Mouse (Mus musculus): Measurements from ENCODE around the gene 1190005I06Rik. TPM values are rescaled to one million over a fixed set of nuclear protein-coding genes. Genes with fewer than 3 reads are reported as not detected.

Gene 1190005I06Rik
- polyA plus RNA-seq, 1 experiment: 2.6 TPM

GRCm38 (mm10) chr8:120572534-120572933 lies 74.9 kb downstream of the 1190005I06Rik start:
- H3K36me3 ChIP-seq (ENCODE audit: control insufficient read depth, insufficient read depth): peaks cover 75% of the 10 kb centered on the region
- H3K79me2 ChIP-seq (ENCODE audit: control insufficient read depth, insufficient read depth): no peaks in the 10 kb centered on the region
- no peaks in the 10 kb centered on the region for H3K27me3 ChIP-seq (ENCODE audit: control insufficient read depth, insufficient read depth, insufficient read length)
- no peaks in the 10 kb centered on the region for H3K79me3 ChIP-seq (ENCODE audit: low read depth)
- H3ac ChIP-seq (ENCODE audit: control insufficient read depth, insufficient read length, low read depth): no peak overlapping the region
- no peak for TF ChIP-seq USF1 (IDR thresholded peaks at IDR 0.05; ENCODE audit: low read depth)
- H3K4me3 ChIP-seq (ENCODE audit: insufficient read depth, poor library complexity, severe bottlenecking): no peak overlapping the region

GRCm38 (mm10) chr8:120571561-120571960 lies 75.9 kb downstream of the 1190005I06Rik start:
- Histone ChIP-seq H3K27me3 (ENCODE audit: control insufficient read depth, insufficient read depth, insufficient read length) (no peaks in the 10 kb centered on the region), H3K79me2 (ENCODE audit: control insufficient read depth, insufficient read depth) (no peaks in the 10 kb centered on the region), H3K36me3 (ENCODE audit: control insufficient read depth, insufficient read depth) (peaks cover 74% of the 10 kb centered on the region), H3K4me3 (ENCODE audit: insufficient read depth, poor library complexity, severe bottlenecking) (no peak overlapping the region), H3ac (ENCODE audit: control insufficient read depth, insufficient read length, low read depth) (no peak overlapping the region), H3K79me3 (ENCODE audit: low read depth) (no peaks in the 10 kb centered on the region)
- TF ChIP-seq FOSL1 (IDR thresholded peaks at IDR 0.05; ENCODE audit: insufficient read depth, low read length, poor library complexity, severe bottlenecking) (no peak), MAX (IDR thresholded peaks at IDR 0.05) (no peak), CTCF (IDR thresholded peaks at IDR 0.05; ENCODE audit: control insufficient read depth, insufficient read depth, insufficient read length) (no peak), CEBPB (IDR thresholded peaks at IDR 0.05; ENCODE audit: low read depth) (no peak), MYOG (IDR thresholded peaks at IDR 0.05; ENCODE audit: control insufficient read depth, extremely low read depth, insufficient read length) (no peak), USF1 (IDR thresholded peaks at IDR 0.05; ENCODE audit: low read depth) (no peak), MYOD1 (IDR thresholded peaks at IDR 0.05; ENCODE audit: control insufficient read depth, insufficient read length, low read depth) (no peak)

GRCm38 (mm10) chr8:120569939-120570715 lies 77.3 kb downstream of the 1190005I06Rik start:
- Histone ChIP-seq H3K79me3 (ENCODE audit: low read depth) (no peaks in the 10 kb centered on the region), H3K4me3 (ENCODE audit: insufficient read depth, poor library complexity, severe bottlenecking) (no peak overlapping the region), H3K79me2 (ENCODE audit: control insufficient read depth, insufficient read depth) (no peaks in the 10 kb centered on the region), H3ac (ENCODE audit: control insufficient read depth, insufficient read length, low read depth) (no peak overlapping the region), H3K36me3 (ENCODE audit: control insufficient read depth, insufficient read depth) (peaks cover 71% of the 10 kb centered on the region), H3K27me3 (ENCODE audit: control insufficient read depth, insufficient read depth, insufficient read length) (no peaks in the 10 kb centered on the region)
- TF ChIP-seq USF1 (IDR thresholded peaks at IDR 0.05; ENCODE audit: low read depth) (no peak), MYOD1 (IDR thresholded peaks at IDR 0.05; ENCODE audit: control insufficient read depth, insufficient read length, low read depth) (no peak), CTCF (IDR thresholded peaks at IDR 0.05; ENCODE audit: control insufficient read depth, insufficient read depth, insufficient read length) (peak; percentile 73), MYOG (IDR thresholded peaks at IDR 0.05; ENCODE audit: control insufficient read depth, extremely low read depth, insufficient read length) (no peak), CEBPB (IDR thresholded peaks at IDR 0.05; ENCODE audit: low read depth) (no peak)

DNA sequence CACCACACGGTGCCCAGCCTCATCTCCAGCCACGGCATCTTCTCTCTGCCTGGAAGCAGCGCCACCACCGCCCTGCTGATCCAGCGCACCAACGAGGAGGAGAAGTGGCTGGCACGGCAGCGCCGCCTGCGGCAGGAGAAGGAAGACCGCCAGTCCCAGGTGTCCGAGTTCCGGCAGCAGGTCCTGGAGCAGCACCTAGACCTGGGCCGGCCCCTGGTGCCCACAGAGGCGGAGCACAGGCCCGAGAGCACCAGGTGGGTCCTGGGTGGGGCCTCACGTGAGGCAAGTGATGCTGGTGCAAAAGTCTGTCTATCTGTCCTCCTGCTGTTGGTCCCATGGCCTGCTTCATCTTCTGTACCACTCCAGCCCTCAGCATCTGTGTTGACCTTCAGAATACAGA lies 78.3 kb downstream of the 1190005I06Rik start:
- no peak for TF ChIP-seq CEBPB (IDR thresholded peaks at IDR 0.05; ENCODE audit: low read depth)
- no peak for TF ChIP-seq MYOD1 (IDR thresholded peaks at IDR 0.05; ENCODE audit: control insufficient read depth, insufficient read length, low read depth)
- no peak for TF ChIP-seq MYOG (IDR thresholded peaks at IDR 0.05; ENCODE audit: control insufficient read depth, extremely low read depth, insufficient read length)
- TF ChIP-seq MAX (IDR thresholded peaks at IDR 0.05): no peak
- TF ChIP-seq FOSL1 (IDR thresholded peaks at IDR 0.05; ENCODE audit: insufficient read depth, low read length, poor library complexity, severe bottlenecking): no peak
- no peak for TF ChIP-seq CTCF (IDR thresholded peaks at IDR 0.05; ENCODE audit: control insufficient read depth, insufficient read depth, insufficient read length)
- no peak for TF ChIP-seq USF1 (IDR thresholded peaks at IDR 0.05; ENCODE audit: low read depth)
- Histone ChIP-seq H3K36me3 (ENCODE audit: control insufficient read depth, insufficient read depth) (peaks cover 69% of the 10 kb centered on the region), H3K79me3 (ENCODE audit: low read depth) (no peaks in the 10 kb centered on the region), H3K79me2 (ENCODE audit: control insufficient read depth, insufficient read depth) (no peaks in the 10 kb centered on the region), H3K27me3 (ENCODE audit: control insufficient read depth, insufficient read depth, insufficient read length) (no peaks in the 10 kb centered on the region), H3ac (ENCODE audit: control insufficient read depth, insufficient read length, low read depth) (no peak overlapping the region), H3K4me3 (ENCODE audit: insufficient read depth, poor library complexity, severe bottlenecking) (no peak overlapping the region)

- Histone ChIP-seq H3ac (ENCODE audit: control insufficient read depth, insufficient read length, low read depth) (no peak overlapping the region), H3K4me3 (ENCODE audit: insufficient read depth, poor library complexity, severe bottlenecking) (no peak overlapping the region), H3K27me3 (ENCODE audit: control insufficient read depth, insufficient read depth, insufficient read length) (no peaks in the 10 kb centered on the region), H3K36me3 (ENCODE audit: control insufficient read depth, insufficient read depth) (peaks cover 62% of the 10 kb centered on the region), H3K79me3 (ENCODE audit: low read depth) (no peaks in the 10 kb centered on the region), H3K79me2 (ENCODE audit: control insufficient read depth, insufficient read depth) (no peaks in the 10 kb centered on the region)
- no peak for TF ChIP-seq CEBPB (IDR thresholded peaks at IDR 0.05; ENCODE audit: low read depth)
Measured at GRCm38 (mm10) chr8:120568164-120568798, 79.2 kb downstream of the 1190005I06Rik start.

DNA sequence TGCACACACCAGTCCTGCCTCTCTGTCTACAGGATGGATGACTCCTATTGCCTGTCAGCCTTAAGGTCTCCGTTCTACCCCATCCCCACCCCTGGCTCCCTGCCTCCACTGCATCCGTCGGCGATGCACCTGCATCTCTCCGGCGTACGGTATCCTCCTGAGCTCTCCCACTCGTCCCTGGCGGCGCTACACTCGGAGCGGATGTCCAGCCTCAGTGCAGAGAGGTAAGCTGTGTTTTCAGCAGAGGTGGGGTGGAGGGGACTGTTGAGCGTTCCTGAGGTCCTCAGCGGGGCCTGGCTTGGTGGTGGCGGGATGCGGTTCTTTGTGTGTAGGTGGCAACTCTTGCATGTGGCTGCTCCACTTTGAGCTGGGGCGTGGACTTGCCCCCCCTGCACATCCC lies 79.7 kb downstream of the 1190005I06Rik start:
- H3K27me3 ChIP-seq (ENCODE audit: control insufficient read depth, insufficient read depth, insufficient read length): no peaks in the 10 kb centered on the region
- no peaks in the 10 kb centered on the region for H3K79me2 ChIP-seq (ENCODE audit: control insufficient read depth, insufficient read depth)
- no peaks in the 10 kb centered on the region for H3K79me3 ChIP-seq (ENCODE audit: low read depth)
- H3K36me3 ChIP-seq (ENCODE audit: control insufficient read depth, insufficient read depth): peaks cover 56% of the 10 kb centered on the region
- TF ChIP-seq CTCF (IDR thresholded peaks at IDR 0.05; ENCODE audit: control insufficient read depth, insufficient read depth, insufficient read length) (no peak), FOSL1 (IDR thresholded peaks at IDR 0.05; ENCODE audit: insufficient read depth, low read length, poor library complexity, severe bottlenecking) (no peak), MYOG (IDR thresholded peaks at IDR 0.05; ENCODE audit: control insufficient read depth, extremely low read depth, insufficient read length) (no peak), USF1 (IDR thresholded peaks at IDR 0.05; ENCODE audit: low read depth) (no peak), CEBPB (IDR thresholded peaks at IDR 0.05; ENCODE audit: low read depth) (no peak), MAX (IDR thresholded peaks at IDR 0.05) (no peak), MYOD1 (IDR thresholded peaks at IDR 0.05; ENCODE audit: control insufficient read depth, insufficient read length, low read depth) (no peak)
- H3ac ChIP-seq (ENCODE audit: control insufficient read depth, insufficient read length, low read depth): no peak overlapping the region
- no peak overlapping the region for H3K4me3 ChIP-seq (ENCODE audit: insufficient read depth, poor library complexity, severe bottlenecking)

All from C2C12 (cell line).